Mouse (Mus musculus) thymus, postnatal 36 days (tissue): ENCODE data around the gene Lrrc27.

Experiments
- DNase-seq, 2 experiments: peaks; one replicate each; pipeline ENCODE4 v3.0.0; 2022; ENCODE audit warnings: mixed read lengths in 2 of 2

Lrrc27 gene

GRCm38 (mm10) chr7:139246931-139247880, 34.4 kb downstream of the Lrrc27 start:
- DNase-seq = peak in 1 of 2 experiments; percentile 21

DNA sequence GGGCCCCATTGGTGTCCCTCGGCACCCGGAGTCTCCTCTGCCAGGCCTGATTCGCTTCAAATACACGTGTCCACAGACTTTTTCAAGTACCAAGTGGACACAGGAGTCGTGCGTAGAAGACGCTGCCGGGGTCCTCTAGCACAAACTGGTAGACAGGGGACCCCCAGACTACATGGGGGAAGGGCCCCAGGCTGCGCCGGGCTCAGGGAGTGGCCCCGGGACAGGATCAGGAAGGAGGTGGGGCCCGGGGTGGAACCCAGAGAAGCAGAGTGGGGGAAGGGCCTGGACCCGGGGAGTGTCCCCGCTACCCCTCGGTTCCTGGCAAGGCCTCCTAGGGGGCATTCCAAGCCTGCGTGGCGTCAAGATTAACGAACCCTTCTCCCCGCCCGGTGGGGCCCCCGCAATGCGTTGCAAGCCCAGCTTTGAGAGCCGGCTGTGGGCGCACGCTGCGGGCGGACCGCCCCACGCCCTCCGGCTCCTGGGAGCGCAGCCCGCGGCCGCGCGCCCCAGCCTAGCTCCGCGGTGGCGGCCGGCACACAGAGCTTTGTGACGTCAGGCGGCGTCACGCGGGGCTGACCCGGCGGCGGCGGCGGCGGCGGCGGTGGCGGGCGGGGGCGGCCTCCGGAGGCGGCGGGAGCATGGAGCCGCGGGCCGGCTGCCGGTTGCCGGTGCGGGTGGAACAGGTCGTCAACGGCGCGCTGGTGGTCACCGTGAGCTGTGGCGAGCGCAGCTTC, 35.3 kb downstream of the Lrrc27 start, which contains the start of gene Pwwp2b:
TSS of gene Pwwp2b (plus strand) at position 602 of the 734 bp plus-strand sequence.
- DNase-seq = peak; percentile 70 to 77

- DNase-seq = no peak
Measured at GRCm38 (mm10) chr7:139248615-139249405, 36.0 kb downstream of the Lrrc27 start.

- DNase-seq = no peak
Measured at GRCm38 (mm10) chr7:139249406-139250210, 36.8 kb downstream of the Lrrc27 start.

DNA sequence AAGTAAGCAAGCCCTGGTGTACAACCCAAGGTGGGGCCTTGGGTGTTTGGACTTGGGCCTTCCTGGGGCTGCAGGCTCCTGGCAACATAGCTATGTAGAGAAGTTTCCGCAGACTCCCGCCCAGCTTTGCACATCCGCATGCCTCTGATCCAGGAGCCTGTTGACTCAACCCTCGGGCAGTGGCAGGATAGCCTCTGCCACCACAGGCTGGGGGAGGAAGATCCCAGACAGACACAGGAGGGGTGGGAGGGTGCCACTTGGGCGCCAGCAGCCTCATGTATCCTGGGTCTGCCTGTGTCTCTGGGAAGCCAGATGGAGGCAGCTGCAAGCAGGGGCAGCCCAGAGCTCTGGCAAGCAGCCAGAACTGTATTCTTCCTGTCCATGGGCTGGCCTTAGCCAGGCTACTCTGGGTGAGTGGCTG, 39.1 kb downstream of the Lrrc27 start:
- DNase-seq = no peak

DNA sequence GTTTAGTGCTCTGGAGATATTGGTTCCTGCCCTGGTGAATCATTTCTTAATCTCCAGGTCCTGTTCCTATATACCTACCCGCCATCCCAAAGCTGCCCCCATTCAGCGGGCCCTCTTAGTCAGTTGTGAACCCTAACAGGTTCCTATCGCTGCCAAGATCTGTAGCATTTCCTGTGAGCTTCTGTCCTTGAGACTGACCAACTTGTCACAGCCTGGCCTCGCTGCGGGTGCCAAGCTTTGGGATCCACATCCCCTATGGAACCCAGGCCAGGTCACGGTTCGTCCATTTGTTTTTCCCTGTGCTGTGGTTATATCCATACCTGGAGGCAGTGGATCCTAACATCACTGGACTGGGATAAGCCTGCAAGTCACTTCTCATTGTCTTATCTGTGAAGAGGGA, 39.8 kb downstream of the Lrrc27 start:
- DNase-seq = no peak

DNA sequence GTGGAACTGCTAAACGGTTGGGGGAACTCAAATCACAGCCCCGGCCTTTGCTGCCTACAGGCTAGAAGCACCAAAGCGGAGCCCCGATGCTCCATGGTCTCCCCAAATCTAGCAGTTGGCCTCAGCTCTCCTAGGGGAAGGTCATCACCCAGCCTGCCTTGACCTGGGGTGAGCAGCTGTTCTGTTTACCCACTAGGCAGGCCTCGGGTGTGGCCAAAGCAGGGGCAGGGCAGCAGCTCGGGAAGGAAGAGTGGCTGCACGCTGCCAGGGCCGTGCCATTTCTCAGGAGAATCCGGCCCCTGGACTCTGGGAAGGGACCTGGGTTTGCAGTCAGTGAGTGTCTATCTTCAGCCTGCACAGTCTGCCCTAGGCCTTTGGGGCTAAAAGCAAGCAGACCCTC, 40.2 kb downstream of the Lrrc27 start:
- no peak for DNase-seq

GRCm38 (mm10) chr7:139253462-139253861, 40.7 kb downstream of the Lrrc27 start:
- no peak for DNase-seq

DNA sequence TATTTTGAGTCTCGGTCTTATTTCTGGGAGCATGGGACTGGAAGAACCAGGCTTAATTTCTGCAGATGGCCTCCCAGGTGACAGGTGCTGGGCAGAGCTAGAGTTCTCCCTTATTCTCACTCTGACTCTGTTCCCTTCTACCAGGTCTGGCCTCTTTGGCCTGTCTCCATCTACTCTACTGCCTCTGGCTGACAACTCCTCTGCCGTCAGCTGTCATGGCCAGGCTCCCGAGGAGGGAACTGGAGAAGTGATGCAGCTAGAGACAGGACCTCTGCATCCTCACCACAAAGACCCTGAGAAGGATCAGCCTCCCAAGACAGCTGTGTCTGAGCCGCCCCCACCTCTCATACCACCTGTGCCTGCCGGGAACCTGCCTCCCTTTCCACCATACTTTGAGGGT, 41.8 kb downstream of the Lrrc27 start:
- DNase-seq = no peak

GRCm38 (mm10) chr7:139257752-139258542, 45.2 kb downstream of the Lrrc27 start:
- DNase-seq = no peak

- no peak for DNase-seq
Measured at GRCm38 (mm10) chr7:139264337-139264736, 51.5 kb downstream of the Lrrc27 start.

DNA sequence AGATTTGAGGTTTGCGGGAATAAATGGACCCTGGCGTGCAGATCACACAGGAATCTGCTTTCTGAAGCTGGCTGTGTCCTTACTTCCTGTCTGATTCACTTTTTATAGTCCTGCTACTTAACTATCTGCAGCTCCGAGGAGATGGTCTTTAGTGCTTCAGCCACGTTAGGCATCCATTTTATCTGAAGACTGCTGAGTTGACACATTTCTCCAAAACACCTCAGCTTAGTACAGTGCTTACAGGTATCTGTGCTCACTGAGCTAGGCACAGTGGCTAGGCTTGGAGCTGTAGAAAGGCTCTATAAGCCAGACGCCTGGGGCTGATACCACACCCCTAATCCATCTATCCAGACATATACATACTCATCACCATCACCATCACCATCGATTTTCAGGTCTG, 52.8 kb downstream of the Lrrc27 start:
- DNase-seq = no peak

DNA sequence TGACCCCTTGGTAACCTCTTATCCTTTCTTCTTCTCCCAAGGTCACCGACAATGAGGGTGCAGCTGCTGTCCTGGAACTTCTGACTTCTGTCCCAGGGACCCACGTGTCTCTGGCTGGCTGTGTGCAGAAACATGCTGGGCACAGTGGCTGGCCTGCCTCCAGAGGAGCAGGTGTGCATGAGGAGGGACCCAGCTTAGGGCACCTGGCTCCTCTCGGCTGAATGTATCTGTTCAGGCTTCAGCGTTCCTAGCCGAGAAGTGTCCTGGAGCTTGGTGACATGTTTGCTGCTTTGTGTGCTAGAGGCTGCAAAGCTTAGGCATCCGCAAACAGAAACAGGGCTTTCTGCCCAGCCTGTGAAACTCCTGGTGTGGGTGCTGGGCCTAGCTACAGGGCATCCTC, 53.6 kb downstream of the Lrrc27 start:
- no peak for DNase-seq

DNA sequence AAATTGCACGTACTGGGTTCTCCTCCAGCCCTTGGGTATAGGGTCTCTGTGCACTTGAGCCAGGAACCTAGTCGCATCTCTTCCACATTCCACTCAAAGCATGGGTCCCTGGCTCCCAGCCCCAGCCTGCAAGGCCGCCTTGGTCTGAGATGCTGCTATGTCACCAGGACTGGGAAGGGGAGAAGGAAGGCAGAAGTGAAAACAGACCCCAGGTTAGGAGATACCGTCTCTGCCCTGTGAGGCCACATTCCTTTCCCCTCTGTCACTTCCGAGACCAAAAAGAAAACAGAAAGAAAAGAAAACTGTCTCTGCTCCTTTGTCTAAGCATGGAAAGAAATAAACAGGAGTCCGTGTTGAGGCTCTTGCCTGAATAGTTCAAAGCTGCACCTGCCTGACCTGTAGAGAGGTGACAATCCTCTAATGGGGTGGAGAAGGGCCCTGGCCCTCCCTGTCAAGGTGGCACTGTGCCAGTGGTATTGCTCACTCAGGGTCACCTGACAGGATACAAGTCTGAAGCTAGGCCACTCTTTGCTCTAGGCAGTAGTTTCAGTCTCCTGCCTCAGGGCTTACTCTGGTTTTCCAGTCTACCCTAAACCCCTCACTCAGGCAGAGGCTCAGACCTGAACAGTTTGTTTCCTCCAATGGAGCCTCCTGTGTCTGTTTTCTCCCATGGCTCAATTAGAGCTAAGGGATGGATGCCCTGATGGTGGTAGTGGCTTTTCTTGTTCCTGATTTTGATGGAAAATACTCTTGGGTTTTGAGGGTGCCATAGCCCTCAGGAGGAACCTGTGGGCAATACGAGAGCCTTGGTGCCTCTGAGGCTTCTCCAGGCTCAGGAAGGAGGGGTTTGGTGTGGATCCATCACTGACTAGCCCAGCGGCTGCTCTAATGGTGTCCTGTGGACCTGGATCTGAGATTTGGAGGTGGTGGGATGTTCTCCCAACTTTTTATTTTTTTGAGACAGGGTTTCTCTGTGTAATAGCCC, 54.4 kb downstream of the Lrrc27 start:
- no peak for DNase-seq

DNA sequence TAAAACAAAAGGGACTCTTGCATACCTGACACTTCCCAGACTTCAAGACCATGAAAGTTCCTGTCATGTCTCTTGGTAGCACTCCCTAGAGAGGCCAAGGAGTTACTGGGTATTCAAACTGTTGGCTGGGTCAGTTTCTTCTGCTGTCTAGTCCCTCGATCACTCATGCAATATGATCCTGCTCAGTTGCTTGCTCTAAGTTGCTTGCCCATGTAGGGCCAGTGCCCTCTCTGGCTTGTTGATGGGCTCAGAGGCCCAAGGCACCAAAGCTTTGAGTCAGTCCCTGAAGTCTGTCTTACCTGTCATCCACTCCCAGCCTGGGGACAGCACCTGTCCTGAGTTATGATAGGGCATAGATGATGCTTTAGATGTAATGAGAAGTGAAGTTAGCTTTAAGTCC, 58.0 kb downstream of the Lrrc27 start:
- no peak for DNase-seq

GRCm38 (mm10) chr7:139271871-139272270, 59.1 kb downstream of the Lrrc27 start:
- DNase-seq = no peak

GRCm38 (mm10) chr7:139272639-139273396, 60.0 kb downstream of the Lrrc27 start:
- no peak for DNase-seq

DNA sequence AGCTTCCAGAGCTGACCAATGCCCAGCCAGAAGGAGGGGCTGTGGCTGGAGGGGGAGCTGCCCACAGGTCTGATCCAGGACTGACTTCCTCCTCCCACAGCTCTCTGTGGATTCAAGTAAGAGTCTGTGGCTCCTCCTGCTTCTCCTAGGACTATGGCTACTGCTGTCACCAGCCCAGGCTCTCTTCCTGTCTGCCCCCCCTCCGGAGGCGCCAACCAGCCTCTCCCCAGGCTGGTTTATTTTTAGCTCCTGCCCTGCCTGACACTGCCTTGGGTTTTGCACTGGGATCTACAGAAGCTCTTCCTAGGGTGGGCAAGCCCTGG, 60.6 kb downstream of the Lrrc27 start:
- peak in 1 of 2 experiments; percentile 13 for DNase-seq

- no peak for DNase-seq
Measured at GRCm38 (mm10) chr7:139275586-139275985, 62.8 kb downstream of the Lrrc27 start.
